Mouse (Mus musculus): Measurements from ENCODE around the gene Camk2d. TPM values are rescaled to one million over a fixed set of nuclear protein-coding genes. Genes with fewer than 3 reads are reported as not detected.

Camk2d gene
- polyA plus RNA-seq, 1 experiment from 2014 or later, result 11.7 TPM

Other genes starting within 250 kb of the Camk2d start
- 0.05 and 0.12 TPM in 2 replicates for gene Arsj, start 232.6 kb upstream of the Camk2d start, polyA plus RNA-seq (2016; fragmentation: Nextera tagmentation; extraction: Ambion mirVana)

Data from midbrain, embryonic 10.5 days (tissue).